Mouse (Mus musculus) MEL (cell line): ENCODE measurements around the gene Supt4a. TPM values are rescaled to one million over a fixed set of nuclear protein-coding genes. Genes with fewer than 3 reads are reported as not detected.
A peak's percentile ranks its signal among the peaks of the same experiment; 100 is the strongest.

Source experiments
- DNase-seq: peaks from one replicate; pipeline ENCODE4 v3.0.0; 2011; ENCODE audit warnings: low read depth, low spot score
- H3K27ac ChIP-seq: 2 replicates; pipeline ENCODE4 v1.5.1; 2012; ENCODE audit warnings: low read depth, mild to moderate bottlenecking, control low read depth, low read length, moderate library complexity; ENCODE audit not compliant: control insufficient read depth
- H3K27me3 ChIP-seq, 2 experiments: fragments of 150-350 bp in 1 of 2; sonication (generic) in 1 of 2; 2 replicates each; pipeline ENCODE4 v1.6.1; 2012; ENCODE audit warnings: low read length in 2 of 2, mild to moderate bottlenecking in 2 of 2, improper control_type of control experiment in 1 of 2, moderate library complexity in 1 of 2; ENCODE audit not compliant: insufficient read depth in 2 of 2, control insufficient read depth in 1 of 2
- H3K36me3 ChIP-seq, 2 experiments: 2 replicates each; pipeline ENCODE4 v1.6.1; 2012 to 2014; ENCODE audit warnings: low read length in 2 of 2, improper control_type of control experiment in 1 of 2, inconsistent platforms in 1 of 2, mild to moderate bottlenecking in 1 of 2; ENCODE audit not compliant: insufficient read depth in 2 of 2, control insufficient read depth in 1 of 2
- H3K4me1 ChIP-seq, 2 experiments: fragments of 150-350 bp in 1 of 2; sonication (generic) in 1 of 2; 2 replicates each; pipeline ENCODE4 v1.6.1; 2012; ENCODE audit warnings: low read length in 2 of 2, improper control_type of control experiment in 1 of 2, mild to moderate bottlenecking in 1 of 2; ENCODE audit not compliant: insufficient read depth in 2 of 2, control insufficient read depth in 1 of 2
- H3K4me3 ChIP-seq, 2 experiments: fragments of 150-350 bp in 1 of 2; sonication (generic) in 1 of 2; 2 replicates each; pipeline ENCODE4 v1.5.1; 2012; ENCODE audit warnings: low read depth in 2 of 2, low read length in 2 of 2, mild to moderate bottlenecking in 2 of 2, moderate library complexity in 2 of 2, control low read depth in 1 of 2, improper control_type of control experiment in 1 of 2; ENCODE audit not compliant: control insufficient read depth in 1 of 2, insufficient read depth in 1 of 2
- H3K79me2 ChIP-seq: 2 replicates; pipeline ENCODE4 v1.6.1; 2012; ENCODE audit warnings: mild to moderate bottlenecking, low read length, moderate library complexity; ENCODE audit not compliant: control insufficient read depth, poor library complexity, insufficient read depth
- H3K9ac ChIP-seq: 2 replicates; pipeline ENCODE4 v1.6.1; 2012; ENCODE audit warnings: low read depth, mild to moderate bottlenecking, control low read depth, low read length, moderate library complexity; ENCODE audit not compliant: control insufficient read depth, poor library complexity, severe bottlenecking
- H3K9me3 ChIP-seq: fragments of 150-350 bp; sonication (generic); replicated peaks from 2 replicates; pipeline ENCODE4 v1.6.1; 2012; ENCODE audit warnings: mild to moderate bottlenecking, low read length, improper control_type of control experiment, moderate library complexity; ENCODE audit not compliant: insufficient read depth
- E2F4 ChIP-seq: IDR thresholded peaks from 2 replicates; pipeline ENCODE4 v1.6.1; 2011; ENCODE audit warnings: low read depth, low read length, improper control_type of control experiment, borderline replicate concordance
- MAX ChIP-seq: IDR thresholded peaks from 2 replicates; pipeline ENCODE4 v1.6.1; 2011; ENCODE audit warnings: low read length, improper control_type of control experiment
- MYB ChIP-seq: IDR thresholded peaks from 2 replicates; pipeline ENCODE4 v1.6.1; 2011; ENCODE audit warnings: mild to moderate bottlenecking, low read depth, low read length, improper control_type of control experiment
- POLR2A ChIP-seq, 2 experiments: IDR thresholded peaks; 2 replicates each; pipeline ENCODE4 v1.6.1; 2011 to 2012; ENCODE audit warnings: low read length in 2 of 2, mild to moderate bottlenecking in 2 of 2, control low read depth in 1 of 2, improper control_type of control experiment in 1 of 2, low read depth in 1 of 2, moderate library complexity in 1 of 2; ENCODE audit not compliant: control insufficient read depth in 1 of 2, insufficient read depth in 1 of 2, poor library complexity in 1 of 2
- POLR2AphosphoS5 ChIP-seq: IDR thresholded peaks from 2 replicates; pipeline ENCODE4 v1.6.1; 2012; ENCODE audit warnings: low read depth, borderline replicate concordance, mild to moderate bottlenecking, inconsistent platforms, low read length, moderate library complexity, mixed read lengths
- SMC3 ChIP-seq: IDR thresholded peaks from 2 replicates; pipeline ENCODE4 v1.6.1; 2011; ENCODE audit warnings: low read depth, low read length, improper control_type of control experiment
- USF2 ChIP-seq, 2 experiments: IDR thresholded peaks; 2 replicates each; pipeline ENCODE4 v1.6.1; 2011 to 2012; ENCODE audit warnings: improper control_type of control experiment in 2 of 2, low read length in 2 of 2, borderline replicate concordance in 1 of 2, inconsistent platforms in 1 of 2, low read depth in 1 of 2, mild to moderate bottlenecking in 1 of 2; ENCODE audit not compliant: insufficient read depth in 1 of 2
- polyA plus RNA-seq, 2 experiments: library from polyadenylated mRNA; stranded (reverse) in 1 of 2; unstranded in 1 of 2; fragments of >175 nt in 1 of 2; fragments of >200 nt in 1 of 2; gene quantifications; 2 replicates each; pipeline versions ENCODE4 v1.2.1 to v1.2.4; 2012; ENCODE audit warnings: low replicate concordance in 2 of 2, low read depth in 1 of 2; ENCODE audit not compliant: insufficient read length in 2 of 2, insufficient read depth in 1 of 2, missing spikeins in 1 of 2
- total RNA-seq: library from RNA; depleted of rRNA; stranded (reverse); fragments of 300-350 nt; gene quantifications from 2 replicates; pipeline ENCODE4 v1.2.3, GENCODE M21; 2012

The Supt4a gene
- total and polyA plus RNA-seq, 3 experiments = 223 to 332 TPM; not detected in 1

DNA sequence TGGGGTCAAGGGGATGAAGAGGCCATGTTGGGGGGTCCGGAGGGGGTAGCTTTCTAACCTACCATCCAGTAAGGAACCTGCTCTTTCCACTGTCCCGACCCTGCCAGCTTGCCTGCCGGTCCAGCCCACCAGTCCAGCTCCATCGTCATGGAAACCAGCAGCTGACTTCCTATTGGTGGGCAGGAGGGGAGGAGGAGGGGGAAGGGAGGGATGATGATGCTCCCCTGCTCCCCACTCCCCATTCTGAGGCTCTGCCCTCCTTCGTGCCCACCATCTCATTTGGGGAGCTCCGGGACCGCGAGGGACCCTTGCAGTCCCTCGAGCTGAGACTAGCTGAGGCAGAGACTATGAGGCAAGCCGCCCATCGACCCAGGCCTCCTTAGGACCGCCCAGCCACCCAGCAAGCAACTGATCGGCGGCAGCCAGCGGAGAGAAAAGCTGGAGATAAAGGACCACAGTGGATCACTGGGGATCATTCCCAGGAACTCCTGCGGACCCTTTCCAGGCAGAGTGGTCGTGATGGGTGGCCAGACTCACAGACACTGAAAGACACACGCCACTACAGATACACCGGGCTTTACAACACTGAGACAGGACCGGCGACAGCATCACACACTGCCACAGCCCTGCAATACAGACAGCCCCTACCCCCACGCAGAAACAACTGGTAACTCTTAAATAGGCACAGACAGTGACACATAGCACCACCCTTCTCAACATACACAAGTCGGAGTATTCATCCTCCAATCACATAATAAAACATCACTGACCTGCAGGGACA is 23.1 kb downstream of the Supt4a start, which contains the start of gene Tspoap1:
Gene Tspoap1, plus strand, starts transcription at position 241 of the 781 bp plus-strand sequence.
- Histone ChIP-seq H3K36me3 (peaks cover 0 to 2% of the 10 kb centered on the region in 2 experiments; a peak in 1 of 4 replicates), H3K27ac (peak within 1 kb of the TSS; percentile 64)

DNA sequence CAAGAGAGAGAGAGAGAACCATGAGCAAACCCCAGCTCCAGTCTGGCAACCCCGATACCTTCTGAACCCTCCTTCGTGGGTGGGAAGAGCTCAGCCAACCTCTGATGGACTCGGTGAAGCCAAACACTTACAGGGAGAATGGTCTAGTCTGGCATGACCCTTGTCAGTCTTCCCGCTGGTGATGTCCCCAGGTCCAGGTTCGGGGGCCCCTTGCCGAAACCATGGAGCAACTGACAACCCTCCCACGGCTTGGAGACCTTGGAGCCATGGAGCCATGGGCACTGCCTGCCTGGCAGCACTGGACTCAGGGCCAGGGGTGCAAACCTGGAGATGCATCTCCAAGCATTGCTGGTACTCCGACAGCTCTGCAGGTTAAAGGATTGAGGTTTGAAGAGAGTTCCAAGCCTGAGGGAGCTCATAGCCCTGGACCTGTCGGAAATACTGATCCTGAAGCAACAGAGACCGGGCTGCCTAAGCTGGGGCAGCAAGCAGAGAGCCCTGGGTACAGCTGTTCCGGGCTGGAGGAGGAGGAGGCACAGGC is 23.9 kb downstream of the Supt4a start:
- peaks cover 17% of the 10 kb centered on the region for H3K79me2 ChIP-seq
- no peak overlapping the region for H3K9ac ChIP-seq
- no peaks in the 10 kb centered on the region for H3K27me3 ChIP-seq
- no peaks in the 10 kb centered on the region; a peak in 1 of 4 replicates for H3K4me1 ChIP-seq
- no peak for TF ChIP-seq SMC3
- no peak for TF ChIP-seq MAX
- no peak for TF ChIP-seq E2F4
- peak in 1 of 2 experiments; percentile 36; a peak in 1 of 4 replicates for TF ChIP-seq POLR2A (IDR thresholded peaks at IDR 0.05; ENCODE audit: control insufficient read depth in 1 of 2, insufficient read depth in 1 of 2, low read depth in 1 of 2, low read length in 2 of 2, poor library complexity in 1 of 2)
- TF ChIP-seq, all 39 proteins: peak for 1
- Histone ChIP-seq H3K4me3 (no peak overlapping the region), H3K27ac (no peak overlapping the region), H3K9me3 (no peaks in the 10 kb centered on the region), H3K36me3 (peaks cover 0 to 2% of the 10 kb centered on the region in 2 experiments; a peak in 1 of 4 replicates)
- peak; percentile 72 for DNase-seq

More for the DNA sequence above, 23.1 kb downstream of the Supt4a start, which contains the start of gene Tspoap1:
- Histone ChIP-seq H3K79me2 (peaks cover 24% of the 10 kb centered on the region), H3K4me1 (no peaks in the 10 kb centered on the region; a peak in 1 of 4 replicates), H3K9ac (peak within 1 kb of the TSS; percentile 34), H3K27me3 (no peaks in the 10 kb centered on the region), H3K9me3 (no peaks in the 10 kb centered on the region), H3K4me3 (no peak within 1 kb of the TSS)
- DNase-seq = peak; percentile 86
- TF ChIP-seq POLR2AphosphoS5 (peak; percentile 99), POLR2A (IDR thresholded peaks at IDR 0.05; ENCODE audit: control insufficient read depth in 1 of 2, insufficient read depth in 1 of 2, low read depth in 1 of 2, low read length in 2 of 2, poor library complexity in 1 of 2) (peak in 1 of 2 experiments; percentile 25; a peak in 3 of 4 replicates), MYB (no peak)

DNA sequence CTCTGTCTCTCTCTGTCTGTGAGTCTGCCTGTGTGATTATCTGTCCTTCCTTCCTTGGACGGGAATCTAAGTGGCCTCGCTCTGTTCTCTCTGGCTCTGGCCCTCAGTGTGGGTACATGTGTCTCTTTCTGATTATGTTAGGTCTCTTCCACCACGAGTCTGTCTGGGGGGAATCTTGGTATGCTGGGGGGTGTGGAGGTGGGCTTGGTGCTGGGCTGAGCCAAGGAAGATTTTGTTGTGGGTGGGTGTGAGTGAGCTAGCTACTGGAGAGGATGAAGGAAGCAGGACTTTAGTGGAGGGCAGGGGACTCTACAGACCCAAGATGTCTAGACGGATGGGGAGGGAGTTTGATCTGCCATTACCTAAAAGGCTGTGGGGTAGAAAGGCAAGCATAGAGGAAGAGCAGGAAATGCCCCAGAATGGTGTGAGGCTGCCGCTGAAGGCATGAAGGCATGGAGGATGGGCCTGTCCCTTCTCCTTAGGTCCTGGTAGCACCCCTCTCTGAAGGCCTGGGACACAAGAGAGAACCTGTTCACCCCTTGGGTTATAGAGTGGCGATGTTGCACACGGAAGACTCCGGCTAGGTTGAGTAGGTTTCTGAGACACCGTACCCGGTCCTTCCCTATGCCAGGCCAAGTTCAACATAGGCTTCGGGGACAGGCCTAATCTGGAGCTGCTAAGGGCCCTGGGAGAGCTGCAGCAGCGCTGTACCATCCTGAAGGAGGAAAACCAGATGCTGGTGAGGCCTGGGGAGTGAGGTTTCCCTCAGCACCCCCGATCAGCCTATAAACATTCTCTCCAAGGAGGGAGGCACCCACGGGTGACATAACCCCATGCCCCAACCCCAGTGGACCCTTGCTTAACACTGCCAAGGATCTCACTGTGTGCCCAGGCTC is 24.7 kb downstream of the Supt4a start:
- peak; percentile 91; the same call in 1 of the 2 replicates for TF ChIP-seq POLR2AphosphoS5
- no peak for TF ChIP-seq USF2 (IDR thresholded peaks at IDR 0.05; ENCODE audit: borderline replicate concordance in 1 of 2, insufficient read depth in 1 of 2, low read depth in 1 of 2, low read length in 2 of 2)
- no peak overlapping the region for H3K4me3 ChIP-seq
- DNase-seq = peak; percentile 61
- no peaks in the 10 kb centered on the region; a peak in 1 of 4 replicates for H3K4me1 ChIP-seq
- H3K36me3 ChIP-seq = no peaks in the 10 kb centered on the region; a peak in 1 of 4 replicates
- H3K27me3 ChIP-seq = no peaks in the 10 kb centered on the region
- no peak overlapping the region for H3K9ac ChIP-seq
- H3K79me2 ChIP-seq = peaks cover 9% of the 10 kb centered on the region
- H3K9me3 ChIP-seq = no peaks in the 10 kb centered on the region
- H3K27ac ChIP-seq = no peak overlapping the region
